Mouse (Mus musculus) left cerebral cortex, adult 18-20 months (tissue): ENCODE measurements around the gene Use1. TPM values are rescaled to one million over a fixed set of nuclear protein-coding genes. Genes with fewer than 3 reads are reported as not detected.

Source experiments
- DNase-seq, 2 experiments: peaks; one replicate each; pipeline ENCODE4 v3.0.0; 2021 to 2022; ENCODE audit warnings: low spot score in 2 of 2, mixed read lengths in 1 of 2
- total RNA-seq, 2 experiments: library from RNA; stranded (reverse); gene quantifications; 2 replicates each; pipeline ENCODE4 v1.2.3; 2021

The Use1 gene
- total RNA-seq, 2 experiments from 2014 or later, result 116 to 126 TPM

- no peak for DNase-seq
These were observed 34.8 kb downstream of the Use1 start for GRCm38 (mm10) chr8:71401454-71401853.

GRCm38 (mm10) chr8:71402446-71402964, 35.9 kb downstream of the Use1 start:
- DNase-seq, result no peak

- no peak for DNase-seq
These were observed 36.6 kb downstream of the Use1 start for GRCm38 (mm10) chr8:71403107-71403885.

- no peak for DNase-seq
These were observed 37.4 kb downstream of the Use1 start for GRCm38 (mm10) chr8:71404011-71404410.

- no peak for DNase-seq
These were observed 38.3 kb downstream of the Use1 start for GRCm38 (mm10) chr8:71404951-71405351.

GRCm38 (mm10) chr8:71405401-71406098, 38.9 kb downstream of the Use1 start, which contains the start of gene Ankle1:
TSS of gene Ankle1 (plus strand) at chr8:71406010.
- peak; percentile 91 to 93 for DNase-seq

GRCm38 (mm10) chr8:71406099-71407015, 39.7 kb downstream of the Use1 start:
- no peak for DNase-seq

GRCm38 (mm10) chr8:71407441-71407840, 40.8 kb downstream of the Use1 start:
- DNase-seq, result no peak

GRCm38 (mm10) chr8:71408231-71408630, 41.6 kb downstream of the Use1 start:
- DNase-seq, result no peak

GRCm38 (mm10) chr8:71411535-71412273, 45.1 kb downstream of the Use1 start:
- no peak for DNase-seq

Other genes starting within 250 kb of the Use1 start
- 10 to 100 TPM; 30.1 to 30.9 TPM for gene Myo9b, start 94.1 kb upstream of the Use1 start, total RNA-seq
- gene Haus8, start 93.9 kb upstream of the Use1 start, total RNA-seq, result 10 to 100 TPM; 12.8 to 17.8 TPM
- gene Ocel1, start 4.5 kb downstream of the Use1 start, total RNA-seq, result 10 to 100 TPM; 15.0 to 16.0 TPM
- gene Nr2f6, start 15.1 kb downstream of the Use1 start, total RNA-seq, result 10 to 100 TPM; 42.6 to 46.2 TPM
- 1 to 10 TPM; 3.3 to 4.2 TPM for gene Ushbp1, start 29.0 kb downstream of the Use1 start, total RNA-seq
- gene Babam1, start 30.0 kb downstream of the Use1 start, total RNA-seq, result 100 to 1,000 TPM; 104 to 107 TPM
- gene Ankle1, start 39.2 kb downstream of the Use1 start, total RNA-seq, result under 1 TPM; 0.21 to 0.26 TPM
- 100 to 1,000 TPM; 318 to 342 TPM for gene Abhd8, start 96.8 kb downstream of the Use1 start, total RNA-seq
- gene Mrpl34, start 98.1 kb downstream of the Use1 start, total RNA-seq, result 10 to 100 TPM; 58.6 to 61.4 TPM
- 10 to 100 TPM; 76.7 to 86.1 TPM for gene Dda1, start 102.4 kb downstream of the Use1 start, total RNA-seq
- 10 to 100 TPM; 56.2 to 58.6 TPM for gene Ano8, start 119.1 kb downstream of the Use1 start, total RNA-seq
- 10 to 100 TPM; 29.3 to 36.7 TPM for gene Gtpbp3, start 121.3 kb downstream of the Use1 start, total RNA-seq
- 1 to 10 TPM; 9.4 to 9.5 TPM for gene Plvap, start 144.9 kb downstream of the Use1 start, total RNA-seq
- gene Ccdc194, start 158.9 kb downstream of the Use1 start, total RNA-seq, result not detected
- gene Bst2, start 170.6 kb downstream of the Use1 start, total RNA-seq, result 1 to 10 TPM; 4.7 to 6.9 TPM
- 10 to 100 TPM; 35.5 to 36.6 TPM for gene Mvb12a, start 176.1 kb downstream of the Use1 start, total RNA-seq
- gene Tmem221, start 192.0 kb downstream of the Use1 start, total RNA-seq, result under 1 TPM; 0.21 to 0.23 TPM
- under 1 TPM in 1 of 2 experiments, not detected in 1; 0.26 TPM for gene Nxnl1, start 199.8 kb downstream of the Use1 start, total RNA-seq
- 100 to 1,000 TPM in 1 of 2 experiments, 10 to 100 TPM in 1; 86.2 to 100 TPM for gene Slc27a1, start 202.0 kb downstream of the Use1 start, total RNA-seq
- 10 to 100 TPM; 31.1 to 31.3 TPM for gene Pgls, start 225.3 kb downstream of the Use1 start, total RNA-seq
- 1 to 10 TPM; 1.9 to 4.8 TPM for gene Fam129c, start 230.8 kb downstream of the Use1 start, total RNA-seq
- gene Colgalt1, start 244.2 kb downstream of the Use1 start, total RNA-seq, result 10 to 100 TPM; 46.9 to 49.8 TPM